Mouse (Mus musculus) heart, adult 2 months (tissue): ENCODE measurements at regions not wholly inside any gene's neighbourhood (a gene's known extent, or its start where the extent isn't known, plus 50 kb on each side); places are given as distances from the start of the nearest gene placed in this dataset.

Source experiments
- CTCF ChIP-seq: fragments of 200-600 bp; IDR thresholded peaks from 2 replicates; pipeline ENCODE4 v1.8.1; 2022; ENCODE audit warnings: antibody characterized with exemption, mild to moderate bottlenecking, moderate library complexity
- EP300 ChIP-seq: fragments of 200-500 bp; IDR thresholded peaks from 2 replicates; pipeline ENCODE4 v1.6.1; 2011; ENCODE audit warnings: low read depth, low read length, control low read depth; ENCODE audit not compliant: insufficient read depth
- POLR2A ChIP-seq: fragments of 200-500 bp; IDR thresholded peaks from 2 replicates; pipeline ENCODE4 v1.6.1; 2011; ENCODE audit warnings: mild to moderate bottlenecking, low read depth, low read length, control low read depth; ENCODE audit not compliant: insufficient read depth

- TF ChIP-seq EP300 (no peak), CTCF (no peak), POLR2A (no peak)
Measured at GRCm38 (mm10) chr7:34585312-34585865, 71.1 kb downstream of the Kctd15 start.
